Mouse (Mus musculus): ENCODE data around the gene Tcte3. TPM values are rescaled to one million over a fixed set of nuclear protein-coding genes. Genes with fewer than 3 reads are reported as not detected.
"Not testable (repeated sequence)": the region's sequence is repeated elsewhere in the genome, so short reads cannot be mapped to it uniquely, and the experiment has no call there.

Tcte3 gene
- polyA plus RNA-seq, 1 experiment, result not detected

DNA sequence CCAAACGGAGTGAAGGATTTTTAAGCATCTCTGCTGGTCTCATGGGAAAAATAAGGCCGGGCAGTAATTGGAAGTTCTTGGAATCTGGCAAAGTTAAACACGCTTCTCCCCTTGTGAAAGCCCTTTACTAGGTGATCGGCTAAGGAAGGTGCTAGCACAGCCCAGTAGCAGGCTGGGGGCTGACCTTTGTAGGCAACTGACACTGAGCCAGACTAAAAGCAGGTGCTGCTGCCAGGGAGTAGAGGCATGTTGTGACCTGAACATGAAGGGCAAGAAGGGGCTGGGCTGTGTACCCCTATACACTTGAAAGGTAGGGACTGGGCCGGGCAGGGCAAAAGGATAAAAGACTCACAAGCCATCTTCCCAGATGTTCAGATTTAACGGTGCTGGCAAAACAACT, 19.1 kb upstream of the Tcte3 start:
- WGBS, result 90% methylated on average over 6 of the region's 6 CpGs
- no peaks in the 10 kb centered on the region for H3K4me1 ChIP-seq (replicated peaks; ENCODE audit: control insufficient read depth, insufficient read depth, low read length)
- H3K4me3 ChIP-seq (ENCODE audit: control insufficient read depth, insufficient read depth, low read length), result no peak overlapping the region
- H3K36me3 ChIP-seq (ENCODE audit: control insufficient read depth, insufficient read depth, low read length), result peaks cover 27% of the 10 kb centered on the region; the same call in 1 of the 2 replicates
- TF ChIP-seq CTCF (IDR thresholded peaks at IDR 0.05; ENCODE audit: borderline replicate concordance, control insufficient read depth, extremely low read depth, insufficient read depth, low read length, poor library complexity), result no peak
- no peak for TF ChIP-seq POLR2A (IDR thresholded peaks at IDR 0.05; ENCODE audit: control insufficient read depth, extremely low read depth, insufficient read depth, low read length, poor library complexity)
- DNase-seq, result no peak
- no peaks in the 10 kb centered on the region for H3K27me3 ChIP-seq (ENCODE audit: control insufficient read depth, insufficient read depth, low read length)
- H3K27ac ChIP-seq (ENCODE audit: control insufficient read depth, insufficient read depth, low read length), result no peak overlapping the region

DNA sequence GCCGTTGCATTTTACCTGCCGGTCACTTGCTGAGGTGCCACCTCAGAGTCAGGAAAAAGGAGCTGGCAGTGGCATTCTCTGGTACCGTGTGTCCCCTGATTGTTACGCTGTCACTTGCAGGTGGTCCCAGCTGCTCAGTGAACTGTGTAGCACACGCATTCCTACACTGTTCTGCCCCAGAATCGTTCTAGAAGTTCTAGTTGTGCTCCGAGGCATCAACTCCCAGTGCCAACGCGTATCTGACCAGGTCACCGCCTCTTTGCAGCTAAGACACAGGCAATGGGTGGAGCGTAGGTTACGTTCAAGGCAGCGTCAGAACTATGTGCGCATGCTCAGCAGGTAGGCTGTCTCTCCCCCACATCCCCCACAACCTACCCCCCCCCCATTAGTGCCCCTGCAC, 18.4 kb upstream of the Tcte3 start:
- H3K4me1 ChIP-seq (replicated peaks; ENCODE audit: control insufficient read depth, insufficient read depth, low read length), result no peaks in the 10 kb centered on the region
- TF ChIP-seq CTCF (IDR thresholded peaks at IDR 0.05; ENCODE audit: borderline replicate concordance, control insufficient read depth, extremely low read depth, insufficient read depth, low read length, poor library complexity), result no peak
- TF ChIP-seq POLR2A (IDR thresholded peaks at IDR 0.05; ENCODE audit: control insufficient read depth, extremely low read depth, insufficient read depth, low read length, poor library complexity), result no peak
- DNase-seq, result no peak
- no peak overlapping the region for H3K4me3 ChIP-seq (ENCODE audit: control insufficient read depth, insufficient read depth, low read length)
- no peaks in the 10 kb centered on the region for H3K27me3 ChIP-seq (ENCODE audit: control insufficient read depth, insufficient read depth, low read length)
- 98% methylated on average over 14 of the region's 14 CpGs for WGBS
- peaks cover 27% of the 10 kb centered on the region; the same call in 1 of the 2 replicates for H3K36me3 ChIP-seq (ENCODE audit: control insufficient read depth, insufficient read depth, low read length)
- no peak overlapping the region for H3K27ac ChIP-seq (ENCODE audit: control insufficient read depth, insufficient read depth, low read length)

DNA sequence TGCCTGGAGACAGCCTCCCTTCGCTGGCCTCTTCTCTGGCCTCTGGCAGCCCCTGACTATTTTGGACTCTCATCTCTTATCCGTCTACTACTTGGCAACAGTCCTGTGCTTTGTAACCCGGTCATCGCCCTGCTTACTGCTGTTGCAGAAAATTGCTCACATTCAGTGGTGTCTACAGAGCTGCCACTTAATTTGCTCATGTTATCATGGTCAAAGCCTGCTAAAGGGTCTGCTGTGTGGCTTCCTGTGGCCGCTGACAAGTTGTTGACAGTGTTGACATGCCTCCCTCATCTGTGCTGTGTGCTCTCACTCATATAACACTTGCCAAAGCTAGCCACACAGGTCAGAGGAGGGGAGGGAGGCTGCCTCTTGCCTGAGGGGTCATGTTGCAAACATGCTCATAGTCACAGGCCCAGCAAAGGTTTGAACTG, 16.9 kb upstream of the Tcte3 start:
- Histone ChIP-seq H3K27me3 (ENCODE audit: control insufficient read depth, insufficient read depth, low read length) (no peaks in the 10 kb centered on the region), H3K4me1 (replicated peaks; ENCODE audit: control insufficient read depth, insufficient read depth, low read length) (no peaks in the 10 kb centered on the region), H3K36me3 (ENCODE audit: control insufficient read depth, insufficient read depth, low read length) (peaks cover 27% of the 10 kb centered on the region; the same call in 1 of the 2 replicates), H3K27ac (ENCODE audit: control insufficient read depth, insufficient read depth, low read length) (no peak overlapping the region), H3K4me3 (ENCODE audit: control insufficient read depth, insufficient read depth, low read length) (no peak overlapping the region)
- WGBS, result 96% methylated on average over 5 of the region's 5 CpGs
- no peak for TF ChIP-seq POLR2A (IDR thresholded peaks at IDR 0.05; ENCODE audit: control insufficient read depth, extremely low read depth, insufficient read depth, low read length, poor library complexity)
- no peak for TF ChIP-seq CTCF (IDR thresholded peaks at IDR 0.05; ENCODE audit: borderline replicate concordance, control insufficient read depth, extremely low read depth, insufficient read depth, low read length, poor library complexity)
- DNase-seq, result no peak

DNA sequence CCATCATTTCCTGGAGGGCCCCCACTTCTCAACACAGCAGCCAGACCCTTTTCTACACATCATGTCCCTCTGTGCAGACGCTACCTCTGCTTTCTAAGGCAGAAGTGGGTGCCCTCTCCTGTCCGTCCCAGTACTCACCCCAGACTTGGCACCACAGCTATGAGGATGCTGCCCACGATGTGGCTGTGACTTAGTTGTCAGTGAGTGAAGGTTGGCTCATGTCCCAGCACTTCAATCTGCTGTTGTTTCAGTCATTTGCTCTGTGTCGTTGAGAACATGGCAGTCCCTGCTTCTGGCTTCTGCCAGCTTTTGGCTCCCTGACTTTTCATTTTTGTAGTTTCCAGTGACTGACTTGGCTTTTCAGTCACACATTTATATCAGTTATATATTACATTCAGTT, 14.6 kb upstream of the Tcte3 start:
- no peaks in the 10 kb centered on the region for H3K27me3 ChIP-seq (ENCODE audit: control insufficient read depth, insufficient read depth, low read length)
- H3K27ac ChIP-seq (ENCODE audit: control insufficient read depth, insufficient read depth, low read length), result no peak overlapping the region
- no peak overlapping the region for H3K4me3 ChIP-seq (ENCODE audit: control insufficient read depth, insufficient read depth, low read length)
- no peak for DNase-seq
- TF ChIP-seq POLR2A (IDR thresholded peaks at IDR 0.05; ENCODE audit: control insufficient read depth, extremely low read depth, insufficient read depth, low read length, poor library complexity), result no peak
- TF ChIP-seq CTCF (IDR thresholded peaks at IDR 0.05; ENCODE audit: borderline replicate concordance, control insufficient read depth, extremely low read depth, insufficient read depth, low read length, poor library complexity), result no peak
- WGBS, result 89% methylated on average over 4 of the region's 4 CpGs
- H3K36me3 ChIP-seq (ENCODE audit: control insufficient read depth, insufficient read depth, low read length), result peaks cover 27% of the 10 kb centered on the region; the same call in 1 of the 2 replicates
- H3K4me1 ChIP-seq (replicated peaks; ENCODE audit: control insufficient read depth, insufficient read depth, low read length), result no peaks in the 10 kb centered on the region

DNA sequence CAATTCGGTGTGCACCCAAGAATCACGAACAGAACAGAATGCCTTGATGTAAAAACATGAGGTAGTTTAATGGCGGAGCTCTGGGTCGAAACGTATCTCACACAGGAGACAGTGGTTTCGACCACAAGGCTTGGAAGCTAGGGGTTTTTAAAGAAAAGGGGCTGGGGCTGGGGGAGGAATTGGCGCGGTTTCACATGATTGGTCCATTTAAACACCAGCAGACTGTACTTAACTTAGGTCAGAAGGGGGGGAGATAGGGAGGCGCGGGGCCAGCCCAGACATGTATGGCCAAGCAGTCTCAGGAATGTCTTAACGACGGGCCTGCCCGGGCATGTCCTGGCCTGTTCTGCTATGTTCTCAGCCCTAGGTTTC, 12.5 kb upstream of the Tcte3 start:
- not testable (repeated sequence) for DNase-seq; H3K4me3 ChIP-seq (ENCODE audit: control insufficient read depth, insufficient read depth, low read length); H3K27me3 ChIP-seq (ENCODE audit: control insufficient read depth, insufficient read depth, low read length); H3K27ac ChIP-seq (ENCODE audit: control insufficient read depth, insufficient read depth, low read length); H3K4me1 ChIP-seq (replicated peaks; ENCODE audit: control insufficient read depth, insufficient read depth, low read length)
- 95% methylated on average over 12 of the region's 13 CpGs for WGBS
- peaks cover 14% of the 10 kb centered on the region; the same call in 1 of the 2 replicates for H3K36me3 ChIP-seq (ENCODE audit: control insufficient read depth, insufficient read depth, low read length)

DNA sequence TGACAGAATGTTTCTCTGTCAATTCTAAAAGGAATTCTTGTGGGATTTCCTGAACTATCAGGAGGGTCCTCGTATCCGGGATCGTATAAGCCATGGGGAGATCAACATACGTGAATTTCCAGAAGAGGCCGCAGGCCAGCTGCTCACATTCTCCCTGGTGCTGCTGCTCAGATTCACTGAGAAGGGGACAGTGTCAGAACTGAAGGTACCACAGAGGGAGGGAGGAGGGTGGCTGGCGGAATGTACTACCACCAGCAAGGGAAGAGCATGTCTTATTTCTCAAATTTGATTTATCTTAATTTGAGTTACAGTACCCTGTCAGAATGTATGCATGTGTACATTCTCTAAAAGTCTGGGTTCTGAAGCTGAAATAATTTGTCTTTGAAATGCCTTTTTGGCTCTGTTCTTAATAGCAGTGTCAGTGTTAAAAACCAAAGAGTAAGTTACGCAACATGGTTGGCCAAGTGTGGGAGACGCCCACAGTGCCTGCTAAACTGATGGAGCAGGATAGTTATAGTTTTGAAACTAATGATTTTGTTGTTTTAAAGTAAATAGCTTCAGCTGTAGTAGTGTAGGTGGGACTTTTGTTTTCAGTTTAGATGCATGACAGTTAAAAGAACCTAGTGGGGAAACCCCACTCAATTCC, 12.0 kb upstream of the Tcte3 start:
- DNase-seq; H3K27ac ChIP-seq (ENCODE audit: control insufficient read depth, insufficient read depth, low read length); H3K4me3 ChIP-seq (ENCODE audit: control insufficient read depth, insufficient read depth, low read length); H3K27me3 ChIP-seq (ENCODE audit: control insufficient read depth, insufficient read depth, low read length); H3K4me1 ChIP-seq (replicated peaks; ENCODE audit: control insufficient read depth, insufficient read depth, low read length): not testable (repeated sequence)
- H3K36me3 ChIP-seq (ENCODE audit: control insufficient read depth, insufficient read depth, low read length), result peaks cover 11% of the 10 kb centered on the region; the same call in 1 of the 2 replicates
- 98% methylated on average over 6 of the region's 8 CpGs for WGBS

DNA sequence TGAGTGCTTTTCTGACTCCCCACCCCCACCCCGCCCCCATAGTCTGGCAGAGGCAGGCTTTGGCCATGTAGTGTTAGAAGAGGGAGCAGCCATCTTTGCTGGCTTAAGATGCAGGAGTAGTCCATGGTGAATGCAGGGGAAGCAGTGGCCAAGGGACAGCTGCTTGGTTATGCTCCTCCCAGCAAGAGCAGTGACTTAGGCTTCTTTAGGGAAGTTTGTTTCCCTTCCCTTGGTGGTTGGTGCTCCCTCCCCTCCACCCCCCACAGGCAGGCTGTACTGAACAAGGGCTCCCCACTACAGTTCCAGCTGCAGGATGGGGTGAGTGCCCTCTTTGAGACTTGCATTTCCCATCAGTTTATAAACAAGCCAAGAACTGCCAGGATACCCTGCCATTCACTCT, 11.5 kb upstream of the Tcte3 start:
- not testable (repeated sequence) for H3K4me3 ChIP-seq (ENCODE audit: control insufficient read depth, insufficient read depth, low read length); DNase-seq; H3K4me1 ChIP-seq (replicated peaks; ENCODE audit: control insufficient read depth, insufficient read depth, low read length); H3K36me3 ChIP-seq (ENCODE audit: control insufficient read depth, insufficient read depth, low read length); H3K27me3 ChIP-seq (ENCODE audit: control insufficient read depth, insufficient read depth, low read length); H3K27ac ChIP-seq (ENCODE audit: control insufficient read depth, insufficient read depth, low read length)
- WGBS, result 80% methylated on average over 1 of the region's 1 CpGs

DNA sequence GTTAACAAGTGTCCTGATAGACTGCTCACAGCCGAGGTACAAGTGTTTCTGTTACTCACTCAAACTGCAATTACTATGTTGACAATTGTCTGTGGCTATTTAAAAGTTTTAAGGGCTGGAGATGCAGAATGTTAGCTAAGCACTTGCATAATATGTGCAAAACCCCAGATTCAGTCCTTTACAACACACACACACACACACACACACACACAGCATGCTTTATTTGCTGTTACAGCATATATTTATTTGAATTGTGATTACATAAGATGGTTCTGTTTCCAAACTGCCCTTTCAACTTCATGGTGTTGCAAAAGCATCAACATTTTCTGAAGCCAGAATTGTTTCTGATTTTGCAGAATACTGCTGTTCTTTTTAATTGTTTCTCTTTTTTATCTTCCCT, 9.1 kb upstream of the Tcte3 start:
- no CpG with 5 or more reads among the region's 1 CpGs for WGBS
- H3K4me3 ChIP-seq (ENCODE audit: control insufficient read depth, insufficient read depth, low read length); H3K4me1 ChIP-seq (replicated peaks; ENCODE audit: control insufficient read depth, insufficient read depth, low read length); DNase-seq; H3K27ac ChIP-seq (ENCODE audit: control insufficient read depth, insufficient read depth, low read length); H3K36me3 ChIP-seq (ENCODE audit: control insufficient read depth, insufficient read depth, low read length); H3K27me3 ChIP-seq (ENCODE audit: control insufficient read depth, insufficient read depth, low read length): not testable (repeated sequence)

DNA sequence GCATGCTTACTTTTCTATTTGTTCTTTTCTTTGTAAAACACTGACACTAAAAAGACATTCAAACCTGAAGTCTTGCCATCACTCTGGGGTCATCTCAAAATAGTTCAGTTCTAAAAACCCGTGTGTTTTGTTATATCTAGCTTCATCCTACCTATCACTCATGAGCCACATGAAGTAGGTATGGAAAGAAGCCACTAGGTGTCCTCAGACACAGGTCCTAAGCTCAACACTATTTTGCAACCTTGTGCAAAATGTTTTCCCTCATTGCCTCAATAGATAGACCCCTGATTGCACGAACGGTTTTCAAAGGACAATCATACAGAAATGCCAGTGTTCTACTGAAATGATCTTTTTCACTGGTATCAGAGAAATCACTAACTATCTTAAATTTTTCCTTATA, 833 bp downstream of the Tcte3 start:
- H3K27me3 ChIP-seq (ENCODE audit: control insufficient read depth, insufficient read depth, low read length); H3K36me3 ChIP-seq (ENCODE audit: control insufficient read depth, insufficient read depth, low read length); H3K4me1 ChIP-seq (replicated peaks; ENCODE audit: control insufficient read depth, insufficient read depth, low read length); H3K4me3 ChIP-seq (ENCODE audit: control insufficient read depth, insufficient read depth, low read length); H3K27ac ChIP-seq (ENCODE audit: control insufficient read depth, insufficient read depth, low read length); DNase-seq: not testable (repeated sequence)
- WGBS, result no CpG with 5 or more reads among the region's 3 CpGs

DNA sequence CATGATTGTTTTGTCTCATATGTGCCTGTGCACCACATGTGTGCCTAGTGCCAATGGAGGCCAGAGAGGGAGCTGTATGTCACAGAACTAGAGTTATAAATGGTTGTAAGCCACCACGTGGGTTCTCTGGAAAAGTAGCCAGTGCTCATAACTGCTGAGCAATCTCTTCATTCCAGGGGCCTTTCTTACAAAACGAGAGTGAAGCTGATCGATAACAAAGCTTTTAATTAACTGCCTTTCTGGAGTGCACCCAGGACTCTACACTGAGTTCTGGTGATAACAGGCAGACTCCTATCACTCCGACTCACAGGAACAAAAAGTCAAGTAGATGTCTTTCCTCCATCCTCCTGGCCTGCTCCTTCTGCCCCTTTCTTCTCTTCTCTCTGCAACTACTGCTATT, 9.9 kb downstream of the Tcte3 start:
- not testable (repeated sequence) for H3K27ac ChIP-seq (ENCODE audit: control insufficient read depth, insufficient read depth, low read length); DNase-seq; H3K36me3 ChIP-seq (ENCODE audit: control insufficient read depth, insufficient read depth, low read length); H3K4me3 ChIP-seq (ENCODE audit: control insufficient read depth, insufficient read depth, low read length); H3K27me3 ChIP-seq (ENCODE audit: control insufficient read depth, insufficient read depth, low read length); H3K4me1 ChIP-seq (replicated peaks; ENCODE audit: control insufficient read depth, insufficient read depth, low read length)
- no CpG with 5 or more reads among the region's 4 CpGs for whole genome bisulfite sequencing

Measured in thymus, adult 2 months (tissue).